Mouse (Mus musculus): ENCODE measurements around the gene Por. TPM values are rescaled to one million over a fixed set of nuclear protein-coding genes. Genes with fewer than 3 reads are reported as not detected.

Por gene
- total RNA-seq, 2 experiments from 2014 or later: 23.2 to 26.6 TPM

GRCm38 (mm10) chr5:135772519-135772918 lies 102.7 kb downstream of the Por start:
- no peak for DNase-seq

- DNase-seq: no peak
Measured at GRCm38 (mm10) chr5:135776546-135776945, 106.7 kb downstream of the Por start.

- DNase-seq: no peak
Measured at GRCm38 (mm10) chr5:135777796-135778470, 108.1 kb downstream of the Por start, which contains the start of gene Styxl1. Gene Styxl1, minus strand, starts transcription at chr5:135778385.

GRCm38 (mm10) chr5:135778471-135779445 lies 108.9 kb downstream of the Por start, which contains the start of gene Mdh2:
Gene Mdh2, plus strand, starts transcription at chr5:135778480.
- peak; percentile 99 for DNase-seq

- DNase-seq: no peak
Measured at GRCm38 (mm10) chr5:135780331-135780730, 110.5 kb downstream of the Por start.

- no peak for DNase-seq
Measured at GRCm38 (mm10) chr5:135782901-135783300, 113.1 kb downstream of the Por start.

Small RNAs within 50 kb of the gene (microRNA-seq; reads per million reads assigned to microRNA genes)
- gene Mir7034: 0 reads per million in 2 experiments

Other genes starting within 250 kb of the Por start
- gene Hip1, start 124.9 kb upstream of the Por start, total RNA-seq (2021): 10 to 100 TPM; 82.8 to 92.7 TPM
- gene Ccl26, start 106.5 kb upstream of the Por start, total RNA-seq (2021): not detected
- 1 to 10 TPM; 1.7 to 3.2 TPM for gene Ccl24, start 97.0 kb upstream of the Por start, total RNA-seq (2021)
- gene Rhbdd2, start 37.4 kb upstream of the Por start, total RNA-seq (2021): 10 to 100 TPM; 10.1 to 11.3 TPM
- gene Tmem120a, start 74.4 kb downstream of the Por start, total RNA-seq (2021): 1 to 10 TPM; 6.1 to 7.5 TPM
- gene Styxl1, start 108.4 kb downstream of the Por start, total RNA-seq (2021): not detected
- gene Mdh2, start 108.4 kb downstream of the Por start, total RNA-seq (2021): 100 to 1,000 TPM; 812 to 961 TPM
- gene Srrm3, start 136.9 kb downstream of the Por start, total RNA-seq (2021): under 1 TPM; 0.09 to 0.11 TPM
- gene Hspb1, start 217.9 kb downstream of the Por start, total RNA-seq (2021): 100 to 1,000 TPM; 357 to 451 TPM